Mouse (Mus musculus): ENCODE measurements around the gene Tmem110.

The Tmem110 gene

DNA sequence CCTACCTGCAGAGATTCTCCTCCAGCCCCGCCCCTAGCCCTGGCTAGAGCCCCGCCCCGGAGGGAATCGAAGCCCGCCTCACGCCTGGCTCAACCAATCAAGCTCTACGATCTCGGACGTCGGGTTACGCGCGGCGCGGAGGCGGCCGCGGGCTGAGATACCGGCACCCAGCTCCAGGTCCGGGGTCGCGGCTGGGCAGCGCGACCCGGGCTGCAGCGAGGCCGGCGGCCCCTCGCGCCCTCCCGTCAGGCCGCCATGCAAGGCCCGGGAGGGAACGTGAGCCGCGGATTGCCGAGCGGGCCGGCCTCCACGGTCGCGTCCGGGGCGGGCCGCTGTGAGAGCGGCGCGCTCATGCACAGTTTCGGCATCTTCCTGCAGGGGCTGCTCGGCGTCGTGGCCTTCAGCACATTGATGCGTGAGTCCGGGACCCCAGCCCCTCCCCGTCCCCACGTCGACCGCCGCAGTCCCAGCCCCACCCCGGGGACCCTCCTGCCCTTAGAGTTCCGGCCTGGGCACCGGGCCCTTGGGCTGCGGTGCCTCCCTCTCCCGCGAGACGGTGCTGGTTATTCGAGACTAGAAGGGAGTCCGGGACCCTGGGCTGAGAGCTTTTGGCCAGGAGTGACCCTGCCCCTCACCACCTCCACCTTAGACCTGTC lies at the start of gene Tmem110:
TSS of gene Tmem110 (plus strand) at position 115 of the 656 bp plus-strand sequence.
- DNase-seq = peak; percentile 94

DNA sequence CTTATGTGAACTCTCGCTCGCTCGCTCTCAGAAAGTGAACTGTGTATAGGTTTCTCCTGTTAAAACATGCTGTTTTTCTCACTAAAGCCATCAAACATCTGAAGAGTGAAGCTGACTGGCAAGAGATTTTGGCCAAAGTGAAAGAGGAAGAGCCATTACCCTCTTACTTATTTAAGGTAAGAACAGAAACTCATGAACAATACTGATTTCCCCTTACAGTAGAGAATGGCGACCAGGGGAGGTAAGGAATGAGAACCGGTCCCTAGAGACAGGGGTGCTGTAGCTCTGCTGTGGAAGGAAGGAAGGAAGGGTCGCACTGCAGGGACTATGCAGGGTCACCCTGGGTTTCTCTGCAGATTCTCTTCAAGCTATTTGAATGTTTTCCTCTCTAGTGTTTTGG lies 40.8 kb upstream of the Tmem110 start:
- DNase-seq = no peak

DNA sequence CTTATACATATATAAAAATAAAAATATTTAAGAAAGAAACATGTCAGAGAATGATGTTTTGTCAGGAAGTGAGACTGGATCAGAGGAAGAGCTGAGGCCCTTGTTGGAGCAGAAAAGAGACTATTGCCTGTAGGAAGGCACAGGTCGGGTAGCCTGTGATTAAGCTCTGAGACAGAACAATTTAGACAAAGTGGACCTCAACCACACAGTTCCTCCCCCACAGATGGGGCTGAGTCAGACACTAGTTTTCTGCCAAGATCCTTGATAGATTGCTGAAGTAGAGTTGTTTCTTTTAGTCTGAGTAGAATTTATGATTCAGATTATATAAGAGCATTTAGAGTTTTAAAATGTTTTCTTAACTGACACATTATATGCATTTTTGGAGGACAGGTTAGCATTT lies 35.9 kb upstream of the Tmem110 start:
- DNase-seq = no peak

DNA sequence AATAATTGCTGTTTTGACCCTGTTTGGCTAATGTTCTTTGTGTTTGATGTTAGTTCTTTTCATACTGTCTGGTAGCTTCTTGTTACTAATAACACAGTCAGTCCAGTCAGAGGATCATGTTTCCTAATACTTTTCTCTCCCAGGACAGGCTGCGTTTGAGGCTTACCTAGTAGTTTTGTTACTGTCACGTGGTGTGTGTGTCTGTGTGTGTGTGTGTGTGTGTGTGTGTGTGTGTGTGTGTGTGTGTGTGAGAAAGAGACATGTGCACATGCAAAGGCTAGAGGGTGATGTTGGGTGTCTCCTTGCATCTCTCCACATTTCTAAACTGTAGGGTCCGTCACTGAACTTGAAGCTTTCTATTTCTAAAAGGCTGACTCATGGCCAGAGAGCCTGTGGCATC lies 32.5 kb upstream of the Tmem110 start:
- DNase-seq = no peak

DNA sequence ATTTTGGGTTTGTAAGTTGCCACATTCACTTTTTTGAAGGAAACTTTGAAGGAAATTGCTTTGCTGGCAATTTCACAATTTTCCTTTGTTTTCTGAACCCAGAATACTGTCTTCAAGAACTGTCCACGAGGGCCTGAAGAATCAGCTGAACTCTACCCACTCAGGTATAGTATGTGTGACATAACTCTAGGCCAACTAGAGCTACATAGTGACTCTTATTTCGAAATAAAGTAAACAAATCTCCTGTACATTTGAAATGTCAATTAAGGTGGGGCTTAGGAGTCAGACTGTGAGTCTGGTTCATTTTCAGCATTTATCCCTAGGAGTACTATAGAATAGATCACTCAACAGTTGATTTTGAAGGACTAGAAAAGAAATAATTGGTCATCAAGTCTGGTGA lies 23.6 kb upstream of the Tmem110 start:
- DNase-seq = no peak

DNA sequence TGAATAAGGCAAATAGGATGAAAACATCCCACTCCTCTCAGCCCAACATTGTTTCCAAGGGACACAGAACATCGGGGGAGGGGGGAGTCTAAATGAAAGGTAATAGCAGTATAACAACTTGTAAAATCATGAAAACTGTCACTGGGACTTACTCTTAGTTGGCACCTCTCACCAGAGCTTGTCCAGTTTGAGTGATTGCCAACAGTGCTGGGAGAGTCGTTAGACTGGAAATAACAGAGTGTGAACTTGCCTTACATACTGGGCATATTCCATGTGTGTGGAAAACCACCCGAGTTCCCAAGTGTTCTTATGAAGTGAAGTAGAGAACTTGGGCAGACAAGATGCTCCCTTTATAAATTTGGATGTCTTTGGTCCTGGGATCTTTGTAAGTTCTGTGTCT lies 4.3 kb upstream of the Tmem110 start:
- DNase-seq = no peak

DNA sequence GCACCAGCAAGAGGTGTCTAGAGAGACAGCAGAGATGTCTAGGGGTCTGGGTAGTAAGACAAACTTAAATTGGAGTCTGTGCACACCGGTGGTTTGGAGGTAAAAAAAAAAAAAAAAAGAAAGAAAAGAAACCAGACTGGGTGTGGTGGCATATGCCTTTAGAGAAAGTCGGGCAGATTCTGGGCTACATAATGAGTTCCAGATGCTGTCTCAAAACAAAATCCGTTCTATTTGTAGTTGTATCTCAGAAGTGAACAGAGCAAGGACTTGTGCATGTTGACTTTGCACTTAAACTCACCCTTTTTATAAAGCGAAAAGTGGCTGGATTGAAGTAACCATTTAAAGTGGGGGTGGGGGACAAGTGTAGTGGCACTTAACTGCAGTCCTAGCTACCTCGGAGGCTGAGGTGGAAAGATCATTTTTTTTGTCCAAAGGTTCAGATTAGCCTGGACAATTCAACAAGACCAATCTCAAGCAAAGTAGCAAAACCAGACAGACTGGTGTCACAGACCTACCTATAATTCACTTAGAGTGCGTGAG lies 864 bp upstream of the Tmem110 start:
- DNase-seq = peak; percentile 19

DNA sequence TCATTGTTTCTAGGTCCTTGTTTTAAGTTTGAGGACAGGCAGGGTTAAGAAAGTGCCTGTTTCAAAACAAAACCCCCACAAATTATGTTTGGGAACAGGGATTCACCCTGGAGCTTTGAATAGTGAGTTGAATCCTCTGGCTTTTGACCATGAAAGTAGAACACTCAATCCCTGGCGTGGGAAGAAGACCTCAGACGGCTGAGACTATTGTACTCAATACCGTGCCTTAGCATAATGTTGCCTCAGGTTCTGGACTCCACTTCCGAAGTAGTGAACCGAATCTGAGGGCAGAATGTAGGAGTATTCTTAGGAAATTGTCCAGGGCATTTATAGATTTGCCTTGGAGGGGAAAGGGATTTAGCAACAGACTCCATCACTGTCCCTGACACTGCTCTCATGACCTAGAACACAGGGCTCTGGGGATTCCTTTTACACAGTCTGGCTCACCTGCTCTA lies 342 bp upstream of the Tmem110 start:
- no peak for DNase-seq

DNA sequence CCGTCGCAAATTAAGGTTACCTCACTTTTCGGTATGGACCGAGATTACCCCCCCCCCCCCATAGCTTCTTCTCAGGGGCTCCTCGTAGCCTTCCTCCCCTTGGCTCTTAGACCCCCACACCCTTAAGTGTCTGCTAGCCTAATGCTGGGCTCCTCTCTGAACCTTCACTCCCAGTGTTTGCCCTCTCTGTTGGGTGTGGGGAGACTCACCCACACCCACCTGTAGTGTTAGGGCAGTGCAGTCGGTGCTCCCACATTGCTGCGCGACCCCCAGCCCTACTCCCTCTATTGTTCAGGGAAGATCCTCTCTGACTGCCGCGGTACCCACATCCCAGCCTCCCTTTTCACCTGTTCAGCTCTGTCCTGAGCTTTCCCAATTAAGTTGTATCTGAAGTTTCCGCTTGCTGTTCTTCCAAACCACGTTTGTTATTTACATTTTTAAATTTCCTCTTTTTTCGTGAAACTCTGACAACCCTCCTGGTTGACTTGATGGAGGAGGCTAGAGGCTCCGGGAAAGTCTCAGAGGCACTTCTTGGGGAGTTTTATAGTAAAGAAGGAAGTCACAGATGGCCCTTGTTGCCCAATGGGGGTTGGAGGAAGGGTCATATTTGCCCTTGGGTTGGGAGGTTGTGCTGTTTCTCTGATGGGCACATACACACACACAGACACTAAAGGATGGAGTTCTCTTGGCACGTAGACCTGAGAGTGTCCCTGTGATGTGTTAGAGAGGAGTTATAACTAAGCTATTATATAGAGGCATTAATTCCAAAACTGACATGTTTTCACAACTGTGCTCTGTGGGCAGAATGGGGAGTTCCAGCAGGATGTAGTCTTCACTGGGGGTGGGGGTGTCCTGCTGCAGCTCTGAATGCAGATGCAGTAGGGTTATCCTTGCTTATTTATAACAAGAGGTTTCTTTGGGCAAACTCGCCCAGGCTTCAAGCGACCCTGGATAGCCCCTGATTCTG lies 1.1 kb downstream of the Tmem110 start:
- peak; percentile 8 for DNase-seq

DNA sequence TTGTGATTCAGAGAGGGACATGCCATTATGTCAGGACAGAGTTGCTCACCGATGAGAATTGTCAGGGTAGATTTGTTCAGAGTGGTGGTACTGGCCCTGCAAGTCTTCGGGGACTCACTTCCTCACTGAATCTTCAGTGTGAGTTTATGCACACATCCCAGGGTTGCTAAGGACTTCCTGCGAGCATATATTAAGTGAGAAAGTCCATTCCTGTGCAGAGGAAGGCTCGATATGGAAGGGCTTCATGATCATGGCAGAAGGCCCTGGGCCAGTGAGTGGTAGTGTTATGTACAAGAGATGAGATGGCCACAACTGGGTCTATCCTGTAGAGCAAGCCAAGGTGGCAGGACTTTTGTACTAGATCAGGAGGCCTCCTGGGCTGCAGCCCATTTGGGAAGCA lies 2.1 kb downstream of the Tmem110 start:
- no peak for DNase-seq

DNA sequence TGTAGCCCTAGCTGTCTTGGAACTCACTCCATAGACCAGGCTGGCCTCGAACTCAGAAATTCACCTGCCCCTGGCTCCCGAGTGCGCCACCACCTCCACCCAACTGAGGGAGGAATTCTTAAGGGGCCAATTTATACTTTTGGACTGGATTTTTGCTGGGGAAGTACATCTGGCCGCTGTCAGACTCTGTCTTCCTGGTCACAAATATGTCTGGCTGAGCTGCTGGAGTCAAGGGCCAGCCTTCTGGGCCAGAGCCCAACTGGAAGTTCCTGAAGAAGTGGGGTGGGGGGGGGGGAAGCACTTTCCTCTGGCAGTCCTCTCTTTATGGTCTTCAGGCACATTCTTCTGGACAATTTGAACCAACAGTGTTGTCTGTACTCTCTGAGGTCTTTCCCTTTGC lies 2.7 kb downstream of the Tmem110 start:
- peak; percentile 60 for DNase-seq

DNA sequence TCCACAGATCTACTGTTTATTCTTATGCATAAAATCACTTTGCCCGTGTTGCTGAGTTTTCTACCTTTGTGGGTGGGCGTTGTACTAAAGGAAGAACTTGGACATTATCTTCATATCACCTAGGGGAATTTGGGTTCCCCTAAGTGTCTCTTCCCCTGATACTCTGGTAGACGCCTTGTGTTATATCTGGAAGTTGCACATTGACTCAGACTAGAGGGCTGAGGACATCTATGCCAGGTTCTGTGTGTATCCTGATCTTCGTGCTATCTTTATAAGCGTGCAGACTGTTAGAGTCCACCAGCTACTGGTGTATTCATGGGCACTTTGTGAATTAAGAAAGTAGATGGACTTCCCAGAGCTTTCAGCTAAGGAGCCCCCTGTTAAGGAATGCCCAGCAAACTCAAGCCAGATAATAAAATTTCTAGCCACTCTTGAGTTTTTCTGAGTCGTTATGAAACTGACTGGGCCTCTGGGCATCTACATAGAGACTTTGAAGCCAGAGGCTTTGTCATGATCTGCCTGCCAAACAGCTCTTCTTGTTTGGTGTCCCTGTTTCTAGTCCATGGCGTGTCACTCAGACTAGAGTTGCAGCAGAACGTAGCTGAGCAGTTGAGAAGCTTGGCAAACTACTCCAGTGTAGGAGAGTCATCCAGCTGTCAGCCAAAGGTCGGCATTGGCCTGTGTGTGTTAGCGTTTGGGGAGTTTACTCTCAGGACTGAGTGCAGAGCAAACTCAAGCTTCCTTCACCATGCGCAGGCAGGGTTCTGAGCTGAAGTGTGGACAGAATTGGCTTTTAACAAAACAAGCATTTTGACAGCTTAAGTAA lies 3.5 kb downstream of the Tmem110 start:
- DNase-seq = peak; percentile 87

DNA sequence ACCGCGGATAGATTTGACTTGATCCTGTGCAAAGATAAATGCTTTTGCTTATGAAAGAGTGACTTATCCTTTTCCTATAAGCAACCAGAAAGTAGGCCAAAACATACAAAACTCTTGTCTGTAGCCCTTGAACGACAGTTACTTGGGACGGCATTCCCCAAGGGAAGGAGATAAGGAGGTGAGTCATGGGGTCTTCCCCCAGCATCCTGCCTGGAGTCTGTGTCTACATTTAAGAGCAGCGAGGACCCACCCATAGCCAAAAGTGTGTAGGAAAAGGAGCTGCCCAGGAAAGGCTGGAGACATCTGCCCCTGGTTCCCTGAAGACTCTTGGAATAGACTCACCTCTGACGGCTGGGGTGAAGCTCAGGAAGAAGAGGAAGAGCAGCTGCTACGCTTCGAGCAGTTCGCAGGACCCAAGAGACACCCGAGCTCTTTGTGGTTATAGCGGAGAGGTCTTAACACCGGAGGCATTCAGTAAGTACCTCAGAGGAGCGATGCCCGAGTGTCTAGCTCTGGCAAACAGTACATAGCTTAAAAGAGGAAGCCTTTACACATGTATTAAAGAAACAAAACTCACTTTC lies 12.1 kb downstream of the Tmem110 start:
- DNase-seq = no peak

DNA sequence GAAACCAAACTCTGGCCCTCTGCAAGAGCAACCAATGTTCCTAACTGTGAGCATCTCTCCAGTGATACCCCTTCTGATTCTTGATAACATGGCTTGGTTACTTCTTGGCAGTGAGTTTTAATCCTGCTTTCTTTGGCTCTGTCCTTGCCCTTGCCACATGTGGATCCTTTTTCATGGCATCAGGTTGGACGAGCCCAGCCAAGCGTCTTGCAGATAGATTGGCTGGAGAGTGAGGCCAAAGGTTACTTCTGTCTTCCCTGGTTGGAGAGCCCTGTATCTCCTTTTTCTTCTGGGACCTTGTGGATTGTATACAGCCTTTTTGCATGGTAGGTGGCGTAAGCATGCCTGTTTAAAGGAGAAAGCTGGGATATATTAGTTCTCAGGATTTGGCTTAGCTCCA lies 18.3 kb downstream of the Tmem110 start:
- DNase-seq = no peak

DNA sequence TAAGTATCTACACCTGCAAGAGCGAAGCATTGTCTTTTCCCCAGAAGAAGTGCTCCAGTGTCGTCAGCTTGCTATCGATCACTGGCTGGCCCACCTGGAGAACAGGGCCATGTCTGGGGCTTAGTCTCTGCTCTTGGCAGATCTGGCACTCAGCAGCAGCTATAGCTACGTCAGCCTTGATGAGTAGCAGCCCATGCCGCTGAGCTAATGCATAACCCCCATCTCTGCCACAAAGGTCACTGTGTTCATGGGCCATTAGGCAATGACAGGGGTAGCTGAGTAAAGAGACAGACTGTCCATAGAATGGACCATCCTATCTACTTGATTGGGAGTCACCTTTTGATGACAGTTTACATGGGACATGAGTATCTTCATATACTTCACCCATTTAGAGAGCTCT lies 25.1 kb downstream of the Tmem110 start:
- no peak for DNase-seq

DNA sequence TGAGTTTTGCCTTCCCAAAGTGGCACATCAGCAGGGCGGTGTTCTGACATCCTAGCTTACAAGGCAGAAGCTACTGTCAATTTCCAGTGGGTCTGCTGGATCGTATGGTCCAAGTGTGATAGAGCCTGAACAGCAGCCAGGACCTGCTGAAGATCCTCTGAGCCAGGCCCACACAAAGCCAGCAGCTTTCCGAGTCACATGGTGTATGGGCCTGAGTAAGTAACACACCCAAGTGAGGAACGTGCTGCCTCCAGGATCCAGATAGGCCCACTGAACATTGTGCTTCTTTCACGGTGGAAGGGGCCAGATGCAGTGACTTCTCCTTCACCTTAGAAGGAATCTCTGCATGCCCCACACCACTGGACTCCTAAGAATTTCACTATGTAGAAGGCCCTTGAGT lies 26.9 kb downstream of the Tmem110 start:
- DNase-seq = no peak

DNA sequence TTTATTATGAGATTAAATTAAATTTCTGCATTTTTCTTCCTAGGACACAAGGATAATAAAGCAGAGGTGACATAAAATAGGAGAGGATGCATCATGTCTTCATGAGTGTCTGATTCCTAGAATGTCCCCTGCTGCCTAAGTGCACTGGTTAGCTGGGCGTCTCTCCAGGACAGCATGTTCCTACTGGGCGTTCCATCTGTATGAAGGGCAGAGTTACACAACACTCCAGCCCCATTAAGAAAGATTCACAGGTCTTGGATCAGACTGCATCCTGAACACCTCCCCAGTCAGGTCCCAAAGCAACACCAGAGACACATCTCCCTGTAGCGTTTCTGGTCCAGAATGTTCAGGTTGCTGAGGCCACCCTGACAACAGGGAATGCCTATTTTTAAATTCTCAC lies 29.9 kb downstream of the Tmem110 start:
- no peak for DNase-seq

DNA sequence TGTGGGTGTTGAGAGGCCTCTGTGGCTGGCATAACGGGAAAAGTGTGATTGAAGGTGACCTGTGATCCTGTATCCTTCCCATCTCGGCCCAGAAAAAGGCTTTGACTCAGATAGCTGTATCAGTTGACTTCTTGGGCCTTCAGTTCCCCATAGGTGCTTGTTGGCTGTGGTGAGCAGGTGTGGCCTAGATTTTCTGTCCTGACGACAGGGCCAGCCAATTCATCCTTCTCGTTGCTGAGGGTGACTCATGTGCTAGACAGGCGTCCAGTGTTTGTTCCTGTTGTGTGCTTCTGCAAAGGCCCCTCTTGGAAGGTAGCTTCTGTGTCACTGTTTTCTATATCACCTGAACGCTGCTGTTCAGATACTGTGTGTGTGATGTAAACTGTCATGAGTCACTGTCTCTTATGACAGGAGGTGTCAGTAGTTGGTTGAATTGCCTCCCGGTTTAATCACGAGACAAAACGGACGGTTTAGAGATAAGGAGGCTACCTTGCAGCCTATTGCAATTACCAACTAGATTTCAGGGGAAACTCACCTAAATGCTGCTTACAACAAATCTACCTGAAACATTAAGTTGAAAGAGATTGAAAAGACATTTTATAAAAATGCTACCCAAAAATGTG lies 31.6 kb downstream of the Tmem110 start:
- no peak for DNase-seq

DNA sequence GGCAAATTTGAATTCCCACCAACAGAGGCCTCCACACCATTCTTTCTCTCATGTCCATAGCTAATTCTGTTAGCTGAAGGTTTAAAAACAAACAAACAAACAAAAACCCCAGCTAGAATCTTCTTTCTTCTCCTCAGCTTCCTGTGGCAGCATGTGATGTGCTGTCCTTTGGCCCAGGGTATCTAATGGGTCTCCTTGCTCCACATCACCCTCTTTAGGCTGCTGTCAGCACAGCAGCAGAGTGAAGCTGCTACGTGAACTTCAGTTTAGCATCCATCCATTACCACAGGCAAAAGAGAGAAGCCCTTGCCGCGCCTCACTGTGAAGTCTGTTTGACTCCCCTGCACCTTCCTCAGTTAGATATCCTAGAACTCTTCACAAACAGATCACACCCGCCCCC lies 32.6 kb downstream of the Tmem110 start:
- DNase-seq = peak; percentile 43

DNA sequence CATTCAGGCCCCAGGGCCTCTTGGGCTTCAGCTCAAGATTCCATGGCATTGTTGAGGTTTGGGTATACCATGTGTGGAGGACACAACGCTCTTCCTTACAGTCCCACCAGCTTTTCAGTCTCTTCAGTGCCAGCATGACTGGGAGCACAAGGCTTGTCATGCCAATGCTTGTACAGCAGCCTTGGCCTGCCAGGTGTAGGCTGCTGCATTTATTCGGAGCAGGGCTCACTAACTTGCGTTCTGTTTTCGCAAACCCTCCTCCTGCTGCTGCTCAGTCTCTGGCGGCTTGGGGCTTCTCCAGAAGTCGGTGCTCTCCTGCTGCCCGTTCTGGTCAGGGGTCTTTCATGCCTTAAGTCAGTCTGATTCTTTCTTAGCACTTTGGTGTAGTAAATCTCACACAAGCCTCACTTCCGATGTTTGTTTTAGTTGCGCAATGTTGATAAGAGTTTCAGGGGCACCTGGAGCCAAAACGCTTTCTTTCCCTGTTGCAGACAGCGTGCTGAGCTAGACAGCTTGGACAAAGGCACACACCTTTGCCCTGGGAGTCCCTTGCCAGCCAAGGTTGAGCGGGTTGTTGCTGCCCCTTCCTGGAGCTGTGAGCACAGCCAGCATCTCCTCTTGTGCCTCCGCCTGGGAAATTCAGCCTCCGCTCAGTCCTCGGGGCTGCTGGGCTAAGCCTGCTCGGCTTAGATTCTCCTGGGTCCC lies 36.2 kb downstream of the Tmem110 start:
- peak; percentile 44 for DNase-seq

DNA sequence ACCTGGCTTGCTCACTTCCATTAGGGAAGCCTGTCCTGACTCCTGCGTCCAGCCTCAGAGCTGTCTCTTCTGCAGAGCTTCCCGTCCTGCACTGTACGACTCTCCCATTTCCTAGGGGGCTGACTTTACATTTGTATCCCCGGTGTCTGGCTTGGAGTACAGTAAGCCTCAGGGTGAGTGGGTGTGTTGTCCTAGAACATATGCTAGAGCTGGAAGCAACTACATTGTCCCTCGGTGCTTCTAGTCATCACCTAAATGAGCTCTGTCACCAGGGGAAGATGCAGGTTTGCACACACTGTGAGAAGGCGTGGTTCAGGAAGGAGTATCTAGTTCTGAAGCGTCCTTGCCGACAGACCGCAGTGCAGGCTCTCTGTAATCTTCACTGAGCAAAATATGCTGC lies 37.0 kb downstream of the Tmem110 start:
- DNase-seq = no peak

DNA sequence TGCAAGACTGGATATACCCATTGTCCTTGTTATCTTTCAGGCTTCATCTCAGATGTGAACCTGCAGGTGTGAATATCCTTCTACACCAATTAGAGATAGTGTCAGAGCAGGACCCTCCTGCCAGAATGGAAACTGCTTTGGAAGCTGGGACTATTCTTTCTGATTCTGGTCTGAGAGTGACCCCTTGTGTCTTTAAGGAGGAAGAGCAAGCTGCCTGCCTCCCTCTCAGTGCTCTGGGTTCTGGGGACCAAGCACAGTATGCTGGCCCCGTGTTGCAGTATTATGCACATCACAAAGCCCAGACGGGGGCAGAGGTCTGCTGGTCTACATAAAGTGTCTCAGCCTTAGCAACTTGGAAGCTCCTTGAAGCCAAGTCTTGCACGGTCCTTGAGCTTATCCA lies 39.9 kb downstream of the Tmem110 start:
- peak; percentile 47 for DNase-seq
